Mouse (Mus musculus) heart, postnatal 0 days (tissue): Measurements from ENCODE around the gene Sec16b. TPM values are rescaled to one million over a fixed set of nuclear protein-coding genes. Genes with fewer than 3 reads are reported as not detected.

Experiments
- ATAC-seq: fragments of 200-750 bp; cut with Nextera tagmentation; 2 replicates; pipeline ENCODE4 v1.8.0; 2017; ENCODE audit warnings: low read depth, moderate number of reproducible peaks, moderate library complexity; ENCODE audit not compliant: insufficient read depth
- DNase-seq: peaks from one replicate; pipeline ENCODE4 v3.0.0-alpha.2; 2016; ENCODE audit warnings: low spot score
- H3K27ac ChIP-seq: fragments of 300-500 bp; sonication (generic); 2 replicates; pipeline ENCODE4 v1.5.1; 2014; ENCODE audit warnings: low read depth, mild to moderate bottlenecking
- H3K27me3 ChIP-seq: fragments of 300-500 bp; sonication (generic); 2 replicates; pipeline ENCODE4 v1.6.1; 2014; ENCODE audit warnings: low read length, mixed read lengths; ENCODE audit not compliant: control insufficient read depth, insufficient read depth
- H3K36me3 ChIP-seq: fragments of 300-500 bp; sonication (generic); replicated peaks from 2 replicates; pipeline ENCODE4 v1.6.1; 2014; ENCODE audit warnings: low read length, mixed read lengths; ENCODE audit not compliant: control insufficient read depth, insufficient read depth
- H3K4me1 ChIP-seq: fragments of 300-500 bp; sonication (generic); 2 replicates; pipeline ENCODE4 v1.6.1; 2014; ENCODE audit warnings: antibody characterized with exemption; ENCODE audit not compliant: control insufficient read depth, insufficient read depth
- H3K4me2 ChIP-seq: fragments of 300-500 bp; sonication (generic); 2 replicates; pipeline ENCODE4 v1.6.1; 2014; ENCODE audit warnings: low read depth, mild to moderate bottlenecking, low read length, moderate library complexity
- H3K4me3 ChIP-seq: fragments of 300-500 bp; sonication (generic); 2 replicates; pipeline ENCODE4 v1.5.1; 2014; ENCODE audit warnings: low read depth, low read length
- H3K9ac ChIP-seq: fragments of 300-500 bp; sonication (generic); replicated peaks from 2 replicates; pipeline ENCODE4 v1.6.1; 2014; ENCODE audit warnings: low read depth, low read length, mixed read lengths
- H3K9me3 ChIP-seq: fragments of 300-500 bp; sonication (generic); replicated peaks from 2 replicates; pipeline ENCODE4 v1.6.1; 2016; ENCODE audit warnings: low read length; ENCODE audit not compliant: control insufficient read depth
- CTCF ChIP-seq: IDR thresholded peaks from 2 replicates; pipeline ENCODE4 v1.5.1; 2016; ENCODE audit warnings: antibody characterized with exemption, control low read depth, low read depth
- EP300 ChIP-seq: IDR thresholded peaks from 2 replicates; pipeline ENCODE4 v1.6.1; 2016; ENCODE audit warnings: antibody characterized with exemption, low read depth
- WGBS: fragments of 180-500 bp; shearing (Covaris S2); extraction: QIAGEN DNeasy Blood & Tissue Kit; methylation state at CpG from one replicate; pipeline ENCODE4 v1.1.7; 2014; 5-methylcytosine and 5-hydroxymethylcytosine counted together
- polyA plus RNA-seq: library from polyadenylated mRNA; unstranded; fragments of >200 nt; fragmentation: Nextera tagmentation; extraction: Ambion mirVana; gene quantifications from 2 replicates; pipeline ENCODE4 v1.2.1, GENCODE M21; 2015
- total RNA-seq: library from RNA; depleted of rRNA; stranded (reverse); fragments of >200 nt; gene quantifications from 2 replicates; pipeline ENCODE4 v1.2.3, GENCODE M21; 2014; ENCODE audit warnings: low replicate concordance

The Sec16b gene
- total and polyA plus RNA-seq, 2 experiments from 2014 or later, result 0.94 to 1.1 TPM

DNA sequence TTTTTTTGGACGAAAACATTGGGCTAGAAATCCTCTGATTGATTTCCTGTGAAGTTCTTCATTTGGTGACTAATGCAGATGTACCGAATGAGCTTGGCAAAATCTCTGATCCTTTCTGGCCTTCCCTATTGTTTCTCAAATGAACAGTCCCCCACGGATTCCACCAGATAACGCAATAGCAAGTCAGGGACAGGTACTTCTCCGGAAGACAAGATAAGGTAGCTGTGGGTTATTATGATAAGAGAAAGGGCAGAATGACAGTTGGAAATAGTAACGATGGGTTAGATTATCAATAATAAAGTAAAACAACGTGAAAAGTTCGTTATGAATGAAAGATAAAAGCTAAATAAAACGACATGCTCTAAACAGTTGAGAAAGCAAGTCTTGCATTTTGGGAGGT lies 7.0 kb downstream of the Sec16b start:
- no peak for DNase-seq
- Histone ChIP-seq H3K9me3 (no peaks in the 10 kb centered on the region), H3K4me1 (no peaks in the 10 kb centered on the region; the same call in 1 of the 2 replicates), H3K4me2 (no peak overlapping the region), H3K36me3 (no peaks in the 10 kb centered on the region), H3K9ac (no peak overlapping the region), H3K27ac (no peak overlapping the region), H3K4me3 (no peak overlapping the region), H3K27me3 (no peaks in the 10 kb centered on the region)
- WGBS, result 51% methylated on average over 9 of the region's 9 CpGs
- TF ChIP-seq EP300 (no peak), CTCF (no peak)
- no peak for ATAC-seq

DNA sequence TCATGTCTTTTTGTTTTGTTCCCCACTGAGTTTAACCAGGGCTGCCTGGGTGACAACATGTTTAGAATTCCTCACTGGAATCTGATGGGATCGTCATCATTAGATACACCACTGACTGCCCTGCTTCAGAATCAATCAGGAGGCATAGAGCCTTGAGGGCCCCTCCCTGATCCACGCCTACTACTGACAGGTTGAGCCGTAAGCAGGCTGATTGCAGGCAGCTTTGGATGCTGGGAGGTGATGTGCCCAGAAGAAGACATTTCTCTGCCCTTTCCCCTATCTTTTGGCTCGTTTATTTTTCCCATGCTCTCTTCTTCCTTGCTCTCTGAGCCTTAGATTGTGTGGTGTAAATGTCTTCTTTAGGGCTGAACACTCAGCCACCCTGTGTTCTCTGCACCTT lies 7.8 kb downstream of the Sec16b start:
- Histone ChIP-seq H3K9ac (no peak overlapping the region), H3K4me2 (no peak overlapping the region), H3K4me3 (no peak overlapping the region), H3K27me3 (no peaks in the 10 kb centered on the region), H3K27ac (no peak overlapping the region), H3K4me1 (peaks cover 2% of the 10 kb centered on the region; the same call in 1 of the 2 replicates), H3K36me3 (no peaks in the 10 kb centered on the region), H3K9me3 (no peaks in the 10 kb centered on the region)
- DNase-seq, result no peak
- 51% methylated on average over 4 of the region's 4 CpGs for WGBS
- TF ChIP-seq EP300, result no peak
- no peak for TF ChIP-seq CTCF
- ATAC-seq, result no peak

DNA sequence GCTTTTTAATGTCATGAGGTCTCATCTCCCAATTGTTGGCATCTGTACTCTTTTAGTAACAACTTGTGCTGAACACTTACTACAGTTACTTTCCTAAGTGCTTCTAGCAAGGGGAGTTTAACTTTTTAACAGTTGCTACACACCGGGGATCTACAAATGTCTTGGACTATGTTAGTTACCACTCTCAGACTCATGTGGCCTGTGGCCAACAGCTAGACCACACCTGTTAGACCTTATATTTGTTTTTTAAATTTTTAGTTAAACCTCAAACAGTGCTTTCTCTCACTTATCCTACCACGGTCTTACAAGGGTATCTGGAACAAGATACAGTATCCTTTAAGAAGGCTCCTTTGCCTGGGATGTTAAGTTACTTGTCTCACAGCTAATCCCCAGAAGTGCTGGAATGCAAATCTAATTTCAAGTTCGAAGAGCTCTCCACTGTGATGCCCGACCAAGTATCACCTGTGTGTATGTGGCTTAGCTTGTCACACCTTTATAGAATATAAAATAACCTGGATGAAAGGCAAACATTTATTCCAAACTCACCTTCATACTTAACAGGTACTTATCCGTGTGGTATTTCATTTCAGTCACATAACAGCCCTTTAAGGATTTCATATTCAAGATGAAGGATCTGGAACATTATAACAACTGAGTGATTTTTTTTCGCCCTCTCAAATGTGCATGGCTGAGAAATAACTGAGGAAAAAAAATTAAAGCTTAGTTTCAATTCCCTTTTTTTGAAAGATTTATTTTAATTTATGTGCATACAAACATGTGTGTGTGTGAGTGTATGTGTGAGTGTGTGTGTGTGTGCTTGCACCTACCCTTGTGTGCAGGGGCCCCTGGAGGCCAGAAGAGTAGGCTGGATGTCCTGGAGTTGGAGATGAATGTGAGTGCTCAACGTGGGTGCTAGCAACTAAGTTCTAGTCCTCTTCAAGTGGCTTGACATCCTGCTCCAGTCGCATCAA lies 10.6 kb downstream of the Sec16b start:
- Histone ChIP-seq H3K4me1 (peaks cover 4% of the 10 kb centered on the region; the same call in 1 of the 2 replicates), H3K27ac (no peak overlapping the region), H3K36me3 (no peaks in the 10 kb centered on the region), H3K4me3 (no peak overlapping the region), H3K9ac (no peak overlapping the region), H3K4me2 (no peak overlapping the region), H3K27me3 (no peaks in the 10 kb centered on the region), H3K9me3 (no peaks in the 10 kb centered on the region)
- 79% methylated on average over 8 of the region's 8 CpGs for WGBS
- DNase-seq, result no peak
- ATAC-seq, result no peak
- no peak for TF ChIP-seq CTCF
- TF ChIP-seq EP300, result no peak

GRCm38 (mm10) chr1:157518111-157518523 lies 11.6 kb downstream of the Sec16b start:
- H3K9ac ChIP-seq, result no peak overlapping the region
- peaks cover 4% of the 10 kb centered on the region; the same call in 1 of the 2 replicates for H3K4me1 ChIP-seq
- no peaks in the 10 kb centered on the region for H3K36me3 ChIP-seq
- ATAC-seq (no peak), DNase-seq (peak; percentile 42)
- no peaks in the 10 kb centered on the region for H3K9me3 ChIP-seq
- TF ChIP-seq EP300 (no peak), CTCF (no peak)
- no peak overlapping the region for H3K27ac ChIP-seq
- no peak overlapping the region for H3K4me3 ChIP-seq
- WGBS, result 21% methylated on average over 4 of the region's 4 CpGs
- no peaks in the 10 kb centered on the region for H3K27me3 ChIP-seq
- H3K4me2 ChIP-seq, result no peak overlapping the region

- no peak for DNase-seq
- peaks cover 4% of the 10 kb centered on the region; the same call in 1 of the 2 replicates for H3K4me1 ChIP-seq
- WGBS, result 45% methylated on average over 2 of the region's 2 CpGs
- H3K27ac ChIP-seq, result no peak overlapping the region
- TF ChIP-seq EP300 (no peak), CTCF (no peak)
- no peaks in the 10 kb centered on the region for H3K36me3 ChIP-seq
- H3K4me3 ChIP-seq, result no peak overlapping the region
- no peaks in the 10 kb centered on the region for H3K27me3 ChIP-seq
- H3K4me2 ChIP-seq, result no peak overlapping the region
- no peaks in the 10 kb centered on the region for H3K9me3 ChIP-seq
- ATAC-seq, result no peak
- no peak overlapping the region for H3K9ac ChIP-seq
Measured at GRCm38 (mm10) chr1:157519396-157519795, 12.9 kb downstream of the Sec16b start.
